Mouse (Mus musculus) forelimb bud, embryonic 11.5 days (tissue): ENCODE data around the gene Nr2f1.

ENCODE experiments used
- DNase-seq: peaks from one replicate; pipeline ENCODE4 v3.0.0-alpha.2; 2012; ENCODE audit warnings: low read depth, low spot score

Gene Nr2f1

DNA sequence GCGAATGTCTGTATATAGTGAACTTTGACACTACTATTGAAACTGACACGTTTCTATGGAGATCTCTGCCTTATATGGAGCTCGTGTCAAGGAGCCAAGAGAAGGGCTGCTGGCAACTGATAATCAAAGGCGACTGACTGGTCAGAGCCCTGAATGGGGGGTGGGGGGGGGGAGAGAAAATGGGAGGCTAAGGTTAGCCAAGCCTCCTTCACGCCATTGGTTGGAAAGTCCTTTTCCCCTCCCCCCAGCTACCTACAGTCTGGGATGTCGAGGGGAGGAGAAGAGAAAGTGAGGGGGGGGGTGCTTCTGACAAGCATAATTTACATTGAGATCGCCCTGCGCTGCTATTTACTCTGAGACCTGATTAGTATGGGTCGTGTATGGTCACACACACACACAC, 850 bp upstream of the Nr2f1 start:
- DNase-seq: peak; percentile 77

DNA sequence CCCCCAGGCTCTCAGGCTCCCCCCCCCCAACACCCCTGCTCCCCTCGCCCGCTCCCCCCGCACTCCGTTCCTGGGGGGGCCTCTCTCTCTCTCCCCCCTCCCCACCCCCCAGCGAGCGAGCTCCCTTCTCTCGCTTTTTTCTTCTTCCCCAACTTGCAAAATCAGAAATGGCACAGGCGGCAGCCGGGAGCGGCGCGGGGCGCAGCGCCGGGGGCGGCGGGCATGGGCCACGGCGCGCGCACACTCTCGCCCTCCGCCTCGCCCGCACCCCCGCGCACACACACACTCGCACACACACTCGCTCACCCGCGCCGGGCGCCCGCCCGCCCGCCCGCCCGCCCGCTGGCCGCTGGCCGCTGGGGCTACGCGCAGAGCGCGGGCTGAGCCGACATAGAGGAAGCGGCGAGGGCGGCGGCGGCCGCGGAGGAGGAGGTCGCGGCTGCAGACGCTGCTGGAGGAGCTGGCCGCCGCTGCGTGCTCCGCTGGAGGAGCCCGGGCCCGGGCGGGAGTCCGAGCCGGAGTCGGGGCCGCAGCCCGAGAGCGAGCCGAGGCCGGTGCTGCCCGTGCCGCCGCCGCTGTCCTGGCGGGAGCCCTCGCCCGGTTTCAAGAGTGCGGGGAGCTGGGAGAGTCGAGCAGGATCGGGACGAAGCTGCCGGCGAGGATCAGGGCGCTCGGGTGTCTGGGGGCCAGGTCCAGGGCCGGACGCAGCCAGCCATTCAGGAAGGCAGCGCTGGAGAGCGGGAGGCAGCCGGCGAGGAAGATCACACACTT, 501 bp downstream of the Nr2f1 start:
- DNase-seq: no peak

DNA sequence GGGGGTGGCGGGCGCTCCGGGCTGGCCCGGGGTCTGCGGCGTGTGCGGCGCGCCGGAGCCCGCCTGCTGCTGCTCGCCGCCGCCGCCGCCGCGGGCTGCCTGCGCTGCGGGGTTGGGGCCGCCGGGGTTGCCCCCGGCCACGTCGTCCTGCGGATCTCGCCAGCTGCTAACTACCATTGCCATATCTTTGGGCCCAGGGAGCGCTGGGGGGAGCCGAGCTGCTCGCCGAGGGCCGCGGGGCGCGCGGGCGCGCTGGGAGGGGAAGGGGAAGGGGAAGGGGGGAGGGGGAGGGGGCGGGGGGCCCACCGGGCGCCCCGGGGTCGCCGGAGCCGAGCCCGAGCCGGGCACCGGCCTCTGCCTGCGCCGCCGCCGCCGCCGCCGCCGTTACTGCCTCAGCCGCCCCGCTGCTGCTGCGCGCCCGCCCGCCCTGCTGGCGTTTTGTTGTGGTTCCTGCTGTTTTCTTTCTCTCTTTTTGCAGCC, 1.1 kb downstream of the Nr2f1 start:
- DNase-seq: no peak

DNA sequence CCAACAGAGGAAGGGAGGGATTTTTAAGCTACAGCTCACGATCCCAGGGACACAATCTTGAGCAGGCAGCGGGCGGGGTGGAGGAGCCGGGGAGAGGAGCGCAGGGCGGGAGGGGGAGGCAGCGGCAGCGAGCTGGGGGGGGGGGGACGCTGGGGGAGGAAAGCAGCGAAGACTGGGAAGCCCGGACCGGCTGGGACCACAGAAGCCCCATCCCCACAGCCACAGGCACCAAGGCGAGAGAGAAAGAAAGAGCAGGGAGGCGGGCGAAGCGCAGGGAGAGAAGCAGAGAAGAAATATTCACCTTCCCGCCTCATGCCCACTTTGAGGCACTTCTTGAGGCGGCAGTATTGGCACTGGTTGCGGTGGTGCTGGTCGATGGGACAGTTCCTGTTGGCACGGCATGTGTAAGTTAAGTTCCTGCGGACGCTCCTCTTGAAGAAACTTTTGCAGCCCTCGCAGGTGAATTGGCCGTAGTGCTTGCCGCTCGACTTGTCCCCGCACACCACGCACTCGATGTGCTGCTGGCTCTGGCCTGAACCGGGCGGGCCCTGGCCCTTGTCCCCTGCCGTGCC, 1.7 kb downstream of the Nr2f1 start:
- no peak for DNase-seq

DNA sequence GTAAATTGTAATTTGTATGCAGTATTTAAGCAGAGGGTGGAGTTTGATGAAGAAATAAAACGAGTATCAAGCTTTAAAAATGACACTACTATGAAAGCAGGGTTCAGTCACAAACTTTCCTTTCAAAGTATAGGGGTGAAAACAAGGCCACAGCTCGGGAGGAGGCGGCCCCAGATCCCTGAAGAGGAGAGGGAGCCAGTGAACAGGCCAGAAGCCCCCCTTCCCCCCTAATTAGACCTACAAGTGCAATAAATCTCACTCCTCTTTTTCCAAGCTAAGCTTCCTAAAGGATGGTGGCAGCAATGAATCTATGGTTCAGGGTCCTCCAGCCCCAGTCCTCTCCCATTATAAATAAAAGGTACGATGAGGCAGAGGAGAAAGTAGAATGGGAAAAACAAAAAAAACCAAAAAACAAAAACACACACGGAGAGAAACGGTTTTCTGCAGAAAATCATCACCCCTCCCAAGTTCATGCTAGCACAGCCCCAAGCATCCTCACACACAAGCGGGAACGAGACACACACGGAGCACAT, 2.2 kb downstream of the Nr2f1 start:
- DNase-seq: no peak

DNA sequence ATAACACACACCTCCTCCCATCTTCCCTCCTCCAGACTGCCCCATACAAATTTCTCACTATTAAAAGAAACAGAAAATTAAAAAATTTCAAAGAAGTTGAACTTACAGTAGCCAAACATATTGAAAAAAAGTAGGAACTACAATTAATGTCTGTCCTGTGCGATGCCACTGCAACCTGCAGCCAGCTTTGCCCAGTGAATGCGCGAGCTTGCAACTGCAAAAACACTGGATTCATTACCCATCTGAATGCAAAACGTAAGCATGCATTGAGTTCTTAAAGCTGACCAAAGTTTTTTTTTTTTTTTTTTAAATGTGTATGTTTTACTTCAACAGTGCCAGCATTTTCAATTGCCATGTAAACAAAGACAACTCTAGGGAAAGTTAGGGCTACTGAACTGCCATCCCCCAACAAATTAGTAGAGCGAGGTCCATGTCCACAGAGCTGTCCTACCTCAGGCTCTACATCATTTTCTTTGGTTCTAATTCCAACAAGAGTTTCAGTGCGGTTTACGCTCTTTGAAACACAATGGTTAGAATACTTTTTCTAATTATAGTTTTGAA, 3.2 kb downstream of the Nr2f1 start:
- no peak for DNase-seq

DNA sequence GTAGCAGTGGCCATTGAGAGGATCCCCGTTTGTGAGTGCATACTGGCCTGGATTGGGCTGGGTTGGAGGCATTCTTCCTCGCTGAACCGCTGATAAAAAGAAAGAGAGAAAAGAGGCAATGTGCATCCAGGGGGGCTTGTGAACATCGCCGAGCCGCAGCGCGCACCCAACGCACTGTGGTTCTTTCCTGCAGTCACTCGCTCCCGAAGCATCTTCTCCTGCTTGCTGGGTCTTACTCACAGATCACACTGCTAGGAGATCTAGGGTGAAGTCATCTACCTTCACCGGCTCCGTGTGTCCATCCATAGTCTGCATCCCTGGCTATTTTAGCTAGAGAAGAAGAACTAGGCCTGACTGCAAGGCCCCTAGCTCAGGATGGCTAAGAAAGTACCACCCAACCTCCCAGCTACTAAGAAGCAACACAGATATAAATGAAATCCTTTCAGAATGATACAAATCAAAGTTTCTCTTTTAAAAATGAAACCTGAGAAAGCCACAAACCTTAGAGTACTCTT, 3.9 kb downstream of the Nr2f1 start:
- DNase-seq: no peak

DNA sequence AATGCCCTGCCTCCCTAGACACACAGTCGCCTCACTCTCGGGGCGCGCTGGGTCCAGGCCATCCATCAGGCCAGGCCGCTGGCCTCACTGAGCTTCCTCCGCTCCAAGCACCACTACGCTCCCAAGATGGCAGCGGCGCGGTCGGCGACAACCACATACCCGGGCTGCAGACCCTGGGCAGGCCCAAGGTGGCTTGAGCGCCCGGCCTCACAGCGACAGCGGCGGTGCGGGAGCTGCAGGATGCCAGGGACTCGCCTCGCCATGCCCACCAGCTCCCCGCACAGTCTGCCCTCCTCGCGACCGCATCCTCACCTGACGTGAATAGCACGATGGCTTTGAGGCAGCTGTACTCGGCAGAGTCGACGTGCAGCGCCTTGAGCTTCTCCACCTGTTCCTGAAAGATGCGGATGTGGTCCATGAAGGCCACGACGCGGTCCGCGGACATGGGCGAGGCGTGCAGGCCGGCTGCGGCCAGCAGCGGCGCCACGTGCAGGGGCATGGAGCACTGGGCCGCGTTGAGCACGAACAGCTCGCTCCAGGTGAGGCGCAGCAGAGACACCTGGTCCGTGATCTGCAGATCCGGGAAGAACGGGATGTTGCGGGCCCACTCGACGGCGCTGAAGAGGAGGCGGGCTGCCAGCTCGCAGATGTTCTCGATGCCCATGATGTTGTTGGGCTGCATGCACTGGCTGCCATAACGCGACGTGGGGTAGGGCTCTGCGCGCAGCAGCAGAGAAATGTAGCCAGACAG, 4.5 kb downstream of the Nr2f1 start:
- DNase-seq: no peak

DNA sequence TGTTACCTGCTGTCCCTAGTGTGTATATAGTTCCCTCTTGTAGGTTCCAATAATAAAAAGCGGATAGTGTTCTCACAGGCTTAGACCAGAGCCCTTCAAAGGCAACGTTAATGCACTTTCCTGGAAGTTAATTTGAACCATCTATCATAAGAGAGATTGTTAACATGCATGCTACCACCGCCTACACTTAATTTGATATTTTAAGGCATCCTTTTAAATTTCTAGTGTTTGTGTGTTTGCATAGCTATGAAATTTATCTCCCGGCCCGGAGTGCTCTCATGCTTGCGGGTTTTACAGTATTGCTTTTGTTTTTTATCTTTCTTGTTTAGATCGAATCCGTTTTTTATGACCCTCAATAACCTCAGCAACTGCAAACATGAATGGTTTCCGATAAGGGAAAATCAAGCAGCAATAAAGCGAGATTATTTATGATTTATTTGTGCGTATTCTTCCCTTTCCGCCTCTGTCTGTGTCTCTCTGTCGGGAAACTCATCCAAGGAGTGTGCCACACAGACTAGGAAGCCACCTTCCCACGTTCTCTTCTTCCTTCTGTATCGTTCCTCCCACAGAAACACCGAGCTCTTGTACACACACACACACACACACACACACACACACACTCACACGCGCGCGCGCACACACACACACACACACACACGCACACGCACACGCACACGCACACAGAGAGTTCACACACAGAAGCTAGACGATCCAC, 5.3 kb downstream of the Nr2f1 start:
- no peak for DNase-seq

DNA sequence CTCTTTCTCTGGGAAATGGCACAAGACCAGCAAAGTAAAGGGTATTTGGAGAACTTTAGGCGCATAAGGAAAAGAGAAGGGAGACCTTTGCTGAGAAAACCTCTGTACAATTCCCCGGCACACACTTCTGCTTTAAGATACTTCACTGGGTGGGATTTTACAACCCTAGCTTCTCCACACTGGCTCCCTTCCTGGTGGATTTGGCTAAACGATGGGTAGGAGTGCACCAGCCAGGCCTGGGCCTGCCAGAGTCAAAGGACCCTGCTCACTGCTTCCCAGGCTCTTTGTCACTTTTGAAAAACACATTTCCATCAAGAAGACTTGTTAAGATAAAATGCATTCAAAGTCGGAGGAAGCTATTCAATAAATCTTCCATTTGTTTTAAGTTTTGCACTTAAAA, 6.3 kb downstream of the Nr2f1 start:
- DNase-seq: no peak

DNA sequence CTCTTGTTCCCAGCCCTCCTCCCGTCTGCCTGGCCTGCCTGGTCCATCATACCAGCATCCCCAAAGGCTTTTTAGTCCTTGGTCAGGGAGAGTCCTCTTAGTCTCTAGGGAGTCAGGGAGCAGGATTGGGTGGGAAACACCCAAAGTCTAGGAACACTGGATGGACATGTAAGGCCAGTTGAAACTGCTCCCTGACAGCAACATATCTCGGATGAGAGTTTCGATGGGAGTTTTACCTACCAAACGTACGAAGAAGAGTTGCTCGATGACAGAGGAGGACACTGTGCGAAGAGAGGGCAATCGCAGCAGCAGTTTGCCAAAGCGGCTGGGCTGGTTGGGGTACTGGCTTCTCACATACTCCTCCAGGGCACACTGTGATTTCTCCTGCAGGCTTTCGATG, 10.0 kb downstream of the Nr2f1 start:
- no peak for DNase-seq

DNA sequence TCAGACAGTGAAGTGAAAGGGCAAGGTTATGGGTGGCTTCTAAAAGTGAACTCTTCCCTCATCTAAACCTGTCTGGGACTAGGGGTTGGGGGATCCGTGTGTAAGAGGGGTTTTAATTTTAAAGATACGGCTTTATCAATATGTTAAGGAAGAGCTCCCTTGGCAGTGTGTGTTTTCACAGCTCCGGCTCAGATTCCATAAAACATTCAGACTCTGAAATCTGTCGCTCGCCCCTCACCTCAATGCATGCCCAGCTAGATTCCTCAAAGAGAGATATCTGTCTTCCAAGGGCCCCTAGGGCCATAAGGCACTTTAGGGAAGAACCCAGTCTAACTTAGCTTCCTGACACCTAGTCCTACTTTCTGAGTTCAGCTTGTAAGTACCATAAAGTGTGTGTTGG, 11.7 kb downstream of the Nr2f1 start:
- DNase-seq: no peak

DNA sequence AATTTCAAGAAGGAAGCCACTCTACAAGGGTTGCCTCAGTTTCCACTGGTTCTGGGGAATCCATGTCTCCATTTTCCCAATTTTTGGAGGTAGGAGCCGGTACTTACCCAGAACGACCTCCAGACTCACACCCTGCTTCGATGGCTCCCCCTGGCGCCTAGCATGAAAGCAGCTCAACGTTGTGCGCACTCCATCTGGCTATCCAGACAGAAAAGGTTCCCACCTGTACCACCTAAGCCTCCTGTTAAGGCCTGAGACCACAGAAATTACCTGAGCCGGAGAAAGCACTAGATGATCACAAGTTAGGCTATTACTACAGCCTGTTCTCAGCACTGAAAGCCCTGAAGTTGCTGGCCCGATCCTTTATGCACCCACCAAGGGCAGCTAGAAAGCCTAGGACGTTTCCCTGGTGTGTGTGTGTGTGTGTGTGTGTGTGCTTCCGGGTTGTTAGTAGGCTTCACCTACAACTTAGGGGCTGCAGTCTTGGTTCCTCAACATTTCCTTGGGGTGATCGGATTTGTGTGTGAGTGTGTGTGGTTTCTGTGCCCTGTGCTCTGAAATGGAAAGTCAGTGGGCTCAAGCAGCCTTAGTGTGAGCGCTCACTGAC, 13.1 kb downstream of the Nr2f1 start:
- DNase-seq: no peak

DNA sequence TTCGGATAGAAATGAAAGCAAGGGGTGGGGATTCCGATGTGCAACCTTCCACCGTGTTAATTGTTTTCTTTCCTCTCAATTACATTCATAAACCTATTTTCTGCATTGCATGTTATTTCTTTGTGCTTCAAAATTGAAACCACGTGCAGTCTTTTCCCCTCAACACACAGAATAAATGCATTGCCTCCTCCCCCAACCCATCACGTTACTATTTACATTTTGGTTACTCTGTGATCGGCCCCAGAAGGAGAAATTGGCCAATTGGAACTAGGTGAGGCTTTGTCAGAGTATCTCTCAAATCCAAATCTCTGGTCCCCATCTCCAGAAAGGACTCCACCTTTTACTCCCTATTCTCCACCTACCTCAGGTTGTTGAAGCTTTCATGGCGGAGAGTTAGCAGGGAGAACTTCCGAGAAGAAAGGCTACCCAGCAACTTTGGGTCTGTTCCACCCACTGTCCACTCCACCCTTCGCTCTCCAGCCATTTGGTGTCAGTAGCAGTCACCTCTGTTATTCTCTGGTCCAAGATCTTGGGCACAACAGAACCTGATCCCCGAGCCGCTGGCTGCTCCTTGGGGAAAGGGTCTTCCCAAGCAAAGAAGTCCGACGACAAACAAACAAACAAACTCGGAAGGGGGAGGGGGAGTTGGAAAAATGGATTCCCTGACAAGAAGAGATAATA, 14.6 kb downstream of the Nr2f1 start:
- no peak for DNase-seq

DNA sequence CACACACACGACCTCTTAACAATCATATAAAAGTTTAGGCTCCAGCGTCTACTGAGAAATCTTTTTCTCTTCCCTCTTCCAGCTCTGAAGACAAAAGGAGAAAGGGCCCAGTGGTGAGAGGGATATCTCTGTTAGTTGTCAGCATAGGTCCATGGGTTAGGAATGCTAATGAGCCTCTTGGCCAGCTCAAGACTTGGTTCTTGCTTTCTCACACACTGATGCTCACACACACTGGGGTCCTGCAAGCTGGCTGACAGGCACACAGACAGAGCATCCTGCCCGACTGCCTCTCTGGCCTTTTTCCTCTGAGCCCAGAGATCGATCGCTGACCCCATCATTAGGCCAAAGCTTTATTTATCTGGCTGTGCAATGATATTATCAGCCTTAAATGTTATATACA, 15.6 kb downstream of the Nr2f1 start:
- no peak for DNase-seq

DNA sequence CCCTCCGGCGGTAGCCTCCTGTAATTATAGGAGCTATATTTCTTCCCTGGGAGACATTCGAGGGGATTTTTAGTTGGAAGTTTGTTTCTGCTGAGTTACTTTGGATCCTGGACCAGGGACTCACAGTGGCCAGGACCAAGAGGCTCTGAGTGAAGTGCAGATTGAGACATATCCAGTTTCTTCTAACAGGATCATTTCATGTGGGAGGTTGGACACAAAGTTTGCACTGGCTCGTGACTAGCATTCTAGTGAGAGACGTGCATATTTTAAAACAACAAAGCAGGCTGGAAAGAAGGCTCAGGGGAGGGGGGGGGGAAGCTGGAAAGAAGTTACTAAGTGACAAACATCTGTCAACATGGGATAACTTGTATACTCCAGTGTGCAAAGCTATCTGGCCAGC, 16.6 kb downstream of the Nr2f1 start:
- DNase-seq: no peak

DNA sequence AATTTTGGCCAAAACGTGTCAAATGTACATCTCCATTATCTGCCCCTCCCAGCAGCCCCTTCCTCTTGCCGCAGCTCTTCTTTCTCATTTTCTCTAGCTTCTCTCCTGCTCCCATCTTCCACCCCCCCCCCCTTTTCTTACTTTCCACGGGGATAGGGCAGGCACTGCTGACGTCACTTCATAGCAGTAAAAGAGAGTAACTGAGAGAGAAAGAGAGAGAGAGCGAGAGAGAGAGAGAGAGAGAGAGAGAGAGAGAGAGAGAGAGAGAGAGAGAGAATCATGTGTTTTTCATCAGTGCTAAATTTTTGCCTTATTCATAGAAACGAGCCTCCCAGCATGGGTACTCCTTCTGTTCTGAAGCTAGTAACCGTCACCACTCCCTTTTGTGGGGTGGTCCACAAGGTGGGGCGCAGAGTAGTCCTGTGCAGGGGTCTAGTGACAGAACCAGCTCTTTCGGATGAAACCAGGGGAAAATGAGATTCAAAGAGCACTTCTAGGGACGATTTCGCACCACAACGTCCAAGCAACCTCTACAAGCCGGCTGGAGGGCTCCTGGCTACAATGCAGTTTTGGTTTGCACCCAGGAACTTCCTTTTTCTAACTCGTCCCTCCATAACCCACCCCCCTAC, 17.5 kb downstream of the Nr2f1 start:
- no peak for DNase-seq

DNA sequence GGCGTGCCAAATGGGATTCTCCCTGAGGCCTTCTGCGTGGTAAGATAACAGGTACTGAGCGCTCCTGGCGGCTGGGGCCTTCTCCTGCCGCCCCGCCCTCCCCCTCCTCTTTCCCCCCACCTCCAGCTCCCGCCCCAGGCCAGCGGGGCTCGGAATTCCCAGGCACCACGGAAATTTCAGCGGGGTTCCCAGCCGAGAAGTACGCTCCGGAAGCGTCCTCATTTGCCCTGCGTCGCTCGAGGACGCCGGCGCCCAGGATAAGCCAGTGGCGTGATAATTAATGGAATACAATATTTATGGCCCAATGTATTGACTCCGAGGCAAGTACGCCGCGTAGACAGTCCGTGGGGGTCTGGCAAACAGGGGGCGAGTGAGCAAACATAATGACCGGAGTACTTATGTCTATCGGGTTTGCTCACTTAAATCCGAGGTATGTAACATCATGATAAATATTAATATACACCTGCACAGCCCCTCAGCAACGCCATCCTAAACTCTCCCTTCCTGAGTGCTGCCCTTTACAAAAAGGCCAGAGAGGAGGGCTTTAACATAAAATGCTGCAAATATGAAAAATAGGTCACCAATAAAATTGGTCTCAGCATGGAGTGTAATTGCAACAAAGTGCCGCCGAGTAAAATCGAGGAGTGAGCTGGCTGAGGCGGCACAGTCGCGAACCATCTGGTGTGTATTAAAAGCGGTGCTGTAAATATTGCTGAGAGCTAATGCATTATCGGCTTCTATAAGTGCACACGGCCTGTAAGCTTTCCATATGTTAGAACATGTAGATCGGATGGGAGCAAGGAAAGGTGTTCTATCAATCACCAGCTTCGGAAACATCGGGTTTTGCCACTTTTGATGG, 18.3 kb downstream of the Nr2f1 start:
- DNase-seq: no peak

DNA sequence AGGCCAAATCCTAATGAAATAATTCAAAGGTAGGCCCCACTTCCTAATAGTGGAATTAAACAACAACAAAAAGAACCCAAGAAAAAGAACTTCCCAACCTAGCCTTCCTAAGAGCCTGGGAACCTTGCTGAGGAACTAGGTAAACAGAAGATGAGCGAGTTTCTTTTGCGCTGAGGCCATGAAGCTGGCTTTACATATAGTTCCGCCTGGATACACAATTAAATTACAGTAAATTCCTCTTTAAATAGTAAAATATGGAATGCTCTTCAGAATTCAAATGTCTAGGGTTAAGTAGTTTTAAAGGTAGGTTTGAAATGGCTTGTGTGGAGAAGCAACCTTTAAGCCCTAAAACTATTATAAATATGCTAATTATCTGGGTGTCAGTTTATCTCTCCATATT, 19.3 kb downstream of the Nr2f1 start:
- DNase-seq: no peak
